Mouse (Mus musculus): ENCODE measurements around the gene Slc16a14. TPM values are rescaled to one million over a fixed set of nuclear protein-coding genes. Genes with fewer than 3 reads are reported as not detected.
"Not testable (repeated sequence)": the region's sequence is repeated elsewhere in the genome, so short reads cannot be mapped to it uniquely, and the experiment has no call there.

The Slc16a14 gene
- total RNA-seq (2014; fragmentation: Nextera tagmentation): not detected in 2 replicates
- total RNA-seq (2017): not detected in 2 replicates

GRCm38 (mm10) chr1:84934503-84935333 is at the start of gene Slc16a14:
Gene Slc16a14, minus strand, starts transcription at chr1:84935134.
- no peak for ATAC-seq (replicated peaks; ENCODE audit: low FRiP score, low TSS enrichment, poor library complexity, severe bottlenecking)

GRCm38 (mm10) chr1:84961779-84962178 is 26.8 kb upstream of the Slc16a14 start:
- not testable (repeated sequence) for ATAC-seq (replicated peaks; ENCODE audit: low FRiP score, low TSS enrichment, poor library complexity, severe bottlenecking)

DNA sequence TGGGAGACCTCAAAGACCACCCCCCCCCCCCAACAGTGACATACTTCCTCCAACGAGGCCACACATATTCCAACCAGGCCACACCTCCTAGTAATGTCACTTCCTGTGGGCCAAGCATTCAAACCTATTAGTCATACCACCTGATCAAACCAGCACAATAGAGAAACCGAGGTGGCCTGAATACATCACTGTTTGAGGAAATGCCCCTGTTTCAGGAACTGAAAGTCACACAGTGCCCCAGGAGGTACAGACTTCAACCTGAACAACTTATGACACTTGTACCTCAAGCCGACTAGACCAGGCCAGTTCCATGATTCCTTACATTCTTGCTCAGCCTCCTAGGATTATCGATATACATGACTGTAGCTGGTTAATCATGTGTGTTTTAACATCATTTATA is 22.8 kb upstream of the Slc16a14 start:
- not testable (repeated sequence) for ATAC-seq (replicated peaks; ENCODE audit: low FRiP score, low TSS enrichment, poor library complexity, severe bottlenecking)

DNA sequence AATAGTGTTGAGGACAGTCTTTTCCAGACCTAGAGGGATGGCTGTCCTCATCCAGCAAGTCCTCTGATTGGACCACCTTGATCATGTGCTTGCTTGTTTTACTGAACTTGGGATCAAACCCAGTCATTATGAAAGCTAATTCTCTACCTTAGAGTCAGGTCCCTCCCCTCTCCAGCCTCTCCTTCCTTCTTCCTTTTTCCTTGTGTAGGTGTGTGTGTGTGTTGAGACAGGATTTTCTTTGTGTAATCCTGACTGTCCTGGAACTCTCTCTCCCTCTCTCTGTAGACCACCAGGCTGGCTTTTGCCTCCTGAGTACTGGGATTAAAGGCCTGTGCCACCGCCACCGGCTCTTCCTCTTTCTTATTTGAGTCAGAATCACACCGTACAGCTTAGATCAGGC is 21.8 kb upstream of the Slc16a14 start:
- ATAC-seq (replicated peaks; ENCODE audit: low FRiP score, low TSS enrichment, poor library complexity, severe bottlenecking): not testable (repeated sequence)

DNA sequence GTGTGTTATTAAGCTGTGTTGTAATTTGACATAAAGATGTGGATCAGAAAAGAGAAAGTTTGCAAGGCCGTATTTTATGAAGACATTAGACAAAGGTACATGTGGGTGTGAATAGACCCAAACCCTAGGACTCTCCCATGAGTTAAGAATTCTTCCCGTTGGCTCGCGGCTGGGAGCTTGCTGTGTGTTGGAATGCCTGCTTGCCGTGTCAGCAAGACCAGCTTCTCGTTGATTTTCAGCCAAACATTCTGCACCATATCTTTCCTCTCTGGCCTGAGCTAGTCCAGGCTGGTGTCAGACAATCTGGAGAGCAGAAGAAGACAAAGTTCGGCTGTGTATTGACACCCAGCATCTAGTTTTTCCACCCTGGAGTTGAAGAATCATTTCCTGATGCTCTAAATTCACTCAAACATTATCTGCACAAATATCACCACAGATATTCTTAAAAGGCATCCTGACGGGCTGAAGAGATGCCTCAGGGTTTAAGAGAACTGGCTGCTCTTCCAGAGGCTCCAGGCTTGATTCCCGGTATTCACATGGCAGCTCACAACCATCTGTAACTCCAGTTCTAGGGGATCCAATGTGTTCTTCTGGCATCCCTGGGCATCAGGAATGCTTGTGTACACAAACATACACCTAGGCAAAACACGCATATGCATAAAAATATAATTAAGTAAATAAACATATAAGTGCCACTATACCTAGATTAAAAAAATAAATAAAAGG is 17.7 kb upstream of the Slc16a14 start:
- no peak for ATAC-seq (replicated peaks; ENCODE audit: low FRiP score, low TSS enrichment, poor library complexity, severe bottlenecking)

GRCm38 (mm10) chr1:84951566-84951965 is 16.6 kb upstream of the Slc16a14 start:
- ATAC-seq (replicated peaks; ENCODE audit: low FRiP score, low TSS enrichment, poor library complexity, severe bottlenecking): no peak

DNA sequence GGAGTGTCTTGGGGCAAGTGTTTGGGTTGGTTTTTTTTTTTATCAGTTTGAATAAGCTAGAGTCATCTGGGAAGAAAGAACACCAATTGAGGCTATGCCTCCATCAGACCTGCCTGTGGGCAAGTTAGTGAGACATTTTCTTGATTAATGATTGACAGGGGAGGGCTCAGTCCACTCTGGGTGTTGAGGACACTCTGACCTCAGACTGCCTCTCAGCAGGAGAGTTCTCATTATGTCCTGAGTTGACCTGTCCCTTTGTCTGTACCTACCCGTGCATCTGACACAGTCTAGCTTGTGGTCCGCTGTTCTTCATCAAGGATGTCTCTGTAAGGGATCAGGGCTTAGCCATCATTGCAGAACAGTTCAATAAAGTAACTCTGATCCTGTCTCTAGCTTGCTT is 12.5 kb upstream of the Slc16a14 start:
- no peak for ATAC-seq (replicated peaks; ENCODE audit: low FRiP score, low TSS enrichment, poor library complexity, severe bottlenecking)

DNA sequence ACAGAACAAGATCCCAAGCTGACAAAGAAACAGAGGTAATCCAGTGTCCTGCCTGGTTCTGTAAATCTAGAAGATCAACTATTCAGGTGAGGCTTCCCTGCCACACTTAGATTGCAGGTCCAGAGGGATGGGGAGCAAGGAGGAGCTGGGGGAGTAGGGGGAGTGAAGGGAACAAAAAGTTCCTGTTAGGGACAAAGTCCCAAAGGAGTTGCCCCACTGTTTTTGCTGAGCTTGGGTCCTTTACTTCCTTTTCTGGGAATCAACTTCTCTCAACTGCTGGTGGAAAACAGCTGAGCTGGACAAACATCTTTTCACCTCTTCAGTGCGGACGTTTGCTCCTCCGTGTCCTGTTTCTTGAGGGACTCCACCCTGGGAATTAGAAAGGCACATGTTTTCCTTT is 11.0 kb upstream of the Slc16a14 start:
- ATAC-seq (replicated peaks; ENCODE audit: low FRiP score, low TSS enrichment, poor library complexity, severe bottlenecking): no peak

DNA sequence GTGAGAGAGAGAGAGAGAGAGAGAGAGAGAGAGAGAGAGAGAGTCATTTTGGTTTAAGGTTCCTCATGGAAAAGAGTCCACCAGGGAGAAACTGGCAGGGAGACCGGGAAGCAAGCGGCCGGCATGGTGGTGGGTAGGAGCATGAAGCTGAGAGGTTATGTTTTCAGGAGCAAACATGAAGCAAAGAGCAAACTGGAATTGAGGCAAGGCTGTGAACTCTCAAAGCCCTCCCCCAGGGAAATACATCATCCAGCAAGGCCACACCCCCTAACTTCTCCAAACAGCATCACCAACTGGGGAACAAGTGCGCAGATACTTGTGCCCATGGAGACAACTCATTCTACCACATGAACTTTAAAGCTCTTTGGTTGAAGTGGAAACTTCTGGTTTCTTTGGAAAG is 8.6 kb upstream of the Slc16a14 start:
- ATAC-seq (replicated peaks; ENCODE audit: low FRiP score, low TSS enrichment, poor library complexity, severe bottlenecking): no peak

DNA sequence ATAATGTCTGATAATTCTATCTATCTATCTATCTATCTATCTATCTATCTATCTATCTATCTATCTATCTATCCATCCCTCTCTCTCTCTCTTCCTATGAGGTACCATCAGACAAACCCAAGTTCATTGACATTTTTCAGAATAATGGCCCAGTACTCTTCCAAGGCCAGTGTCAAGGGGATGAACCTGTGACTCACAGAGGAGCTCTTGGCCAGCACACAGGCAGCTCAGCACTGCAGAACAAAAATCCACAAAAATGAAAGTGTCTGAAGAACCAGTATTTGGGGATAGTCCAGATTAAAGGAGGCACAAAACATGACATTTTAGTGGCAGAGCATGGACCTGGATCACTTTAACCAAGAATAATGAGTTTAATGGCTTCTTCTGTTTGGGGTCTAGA is 7.7 kb upstream of the Slc16a14 start:
- no peak for ATAC-seq (replicated peaks; ENCODE audit: low FRiP score, low TSS enrichment, poor library complexity, severe bottlenecking)

- ATAC-seq (replicated peaks; ENCODE audit: low FRiP score, low TSS enrichment, poor library complexity, severe bottlenecking): no peak
These were observed 5.4 kb upstream of the Slc16a14 start for GRCm38 (mm10) chr1:84940322-84940721.

- no peak for ATAC-seq (replicated peaks; ENCODE audit: low FRiP score, low TSS enrichment, poor library complexity, severe bottlenecking)
These were observed 4.5 kb upstream of the Slc16a14 start for GRCm38 (mm10) chr1:84939466-84939865.

- no peak for ATAC-seq (replicated peaks; ENCODE audit: low FRiP score, low TSS enrichment, poor library complexity, severe bottlenecking)
These were observed 2.0 kb upstream of the Slc16a14 start for GRCm38 (mm10) chr1:84936716-84937510.

GRCm38 (mm10) chr1:84935668-84936067 is 734 bp upstream of the Slc16a14 start:
- ATAC-seq (replicated peaks; ENCODE audit: low FRiP score, low TSS enrichment, poor library complexity, severe bottlenecking): no peak

DNA sequence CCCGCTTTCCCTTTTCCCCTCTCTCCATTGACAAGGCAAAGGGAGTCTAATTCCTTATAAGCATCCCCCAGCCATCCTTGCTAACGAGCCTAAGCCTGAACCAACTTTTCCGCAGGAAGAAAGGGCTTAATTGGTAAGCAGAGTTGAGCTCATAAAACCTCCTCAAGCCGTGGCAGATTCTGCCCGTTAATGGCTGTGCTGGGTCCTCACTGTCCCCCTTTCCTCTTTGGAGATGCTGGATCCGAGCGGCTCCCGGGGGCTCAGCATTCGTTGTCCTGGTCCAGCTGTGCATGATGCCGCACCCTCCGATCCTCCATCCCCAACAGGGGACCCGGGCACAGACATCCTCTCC is 807 bp downstream of the Slc16a14 start:
- no peak for ATAC-seq (replicated peaks; ENCODE audit: low FRiP score, low TSS enrichment, poor library complexity, severe bottlenecking)

DNA sequence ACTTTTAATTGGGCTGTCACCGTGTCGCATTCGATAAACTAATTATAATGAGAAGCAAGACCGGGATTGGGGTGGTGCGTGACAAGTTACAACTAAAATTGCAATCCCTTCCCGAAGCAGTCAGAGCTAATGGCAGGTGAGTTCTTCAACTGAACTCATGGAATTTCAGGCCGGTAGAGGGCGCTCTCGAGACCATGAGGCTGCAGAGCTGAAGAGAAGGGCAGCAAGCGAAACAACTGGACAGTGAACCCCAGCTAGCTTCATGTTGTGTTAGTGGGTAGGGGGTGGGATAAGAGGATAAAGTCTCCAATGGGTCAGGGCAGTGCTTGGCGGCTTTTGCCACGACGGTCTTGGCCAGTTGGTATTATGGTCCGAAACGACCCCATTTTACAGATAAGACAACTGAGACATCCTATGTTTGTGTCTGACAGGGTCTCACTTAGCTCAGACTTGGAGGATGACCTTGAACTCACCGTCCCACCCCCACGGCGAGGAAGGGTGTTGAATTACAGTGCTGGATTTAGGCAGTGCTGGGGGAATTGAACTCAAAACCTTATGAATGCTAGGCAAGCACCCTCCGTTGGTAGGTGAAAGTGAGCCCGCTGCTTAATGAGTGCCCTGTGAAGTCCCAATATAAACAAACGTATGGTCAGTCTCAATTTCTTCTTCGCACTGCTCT is 1.3 kb downstream of the Slc16a14 start:
- ATAC-seq (replicated peaks; ENCODE audit: low FRiP score, low TSS enrichment, poor library complexity, severe bottlenecking): no peak

DNA sequence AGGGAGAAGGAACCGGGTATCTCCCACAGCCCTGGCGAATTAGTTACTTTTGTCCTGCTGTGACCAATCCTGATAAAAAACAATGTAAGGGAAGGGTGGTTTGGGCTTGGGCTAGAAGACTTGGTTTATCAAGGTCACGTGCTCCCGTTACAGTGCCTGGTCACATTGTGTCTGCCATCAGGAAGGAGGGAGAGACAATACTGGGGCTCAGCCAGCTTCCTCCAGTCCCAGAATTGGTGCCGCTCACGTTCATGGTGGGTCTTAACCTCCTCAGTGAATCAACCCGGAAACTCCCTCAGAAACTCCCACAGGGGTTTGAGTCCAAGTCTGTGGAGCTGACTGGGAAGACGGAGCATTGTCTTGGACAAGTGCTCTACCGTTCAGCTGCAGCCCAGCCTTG is 9.3 kb downstream of the Slc16a14 start:
- no peak for ATAC-seq (replicated peaks; ENCODE audit: low FRiP score, low TSS enrichment, poor library complexity, severe bottlenecking)

GRCm38 (mm10) chr1:84924134-84924533 is 10.8 kb downstream of the Slc16a14 start:
- ATAC-seq (replicated peaks; ENCODE audit: low FRiP score, low TSS enrichment, poor library complexity, severe bottlenecking): no peak

DNA sequence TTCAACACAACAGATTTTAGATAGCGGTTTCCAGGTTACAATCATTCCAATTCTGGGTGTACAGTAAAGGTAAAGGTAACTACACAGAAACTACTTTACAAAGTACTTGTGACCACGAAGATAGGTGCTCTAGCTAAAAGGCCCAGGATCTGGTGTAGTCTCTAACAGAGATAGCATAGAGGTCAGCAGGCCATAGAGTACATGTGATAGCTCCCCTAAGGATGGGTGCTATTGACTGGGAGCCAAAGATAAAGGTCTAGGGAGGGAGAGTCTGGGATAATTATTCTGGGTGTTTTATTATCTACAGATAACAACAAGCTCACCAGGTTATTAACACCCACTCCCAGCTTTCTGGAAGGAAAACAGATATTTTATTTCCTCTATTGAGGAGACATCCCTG is 11.5 kb downstream of the Slc16a14 start:
- ATAC-seq (replicated peaks; ENCODE audit: low FRiP score, low TSS enrichment, poor library complexity, severe bottlenecking): no peak

- no peak for ATAC-seq (replicated peaks; ENCODE audit: low FRiP score, low TSS enrichment, poor library complexity, severe bottlenecking)
These were observed 16.1 kb downstream of the Slc16a14 start for GRCm38 (mm10) chr1:84918865-84919264.
